Mouse (Mus musculus) CD4-positive, CD25-positive, alpha-beta regulatory T cell, adult 2 months (primary cell): ENCODE data around the gene Scnm1.
A peak's percentile ranks its signal among the peaks of the same experiment; 100 is the strongest.
"Not testable (repeated sequence)": the region's sequence is repeated elsewhere in the genome, so short reads cannot be mapped to it uniquely, and the experiment has no call there.

Experiments used
- DNase-seq: peaks from one replicate; pipeline ENCODE4 v3.0.0-alpha.2; 2012; ENCODE audit warnings: low read depth, low spot score

The Scnm1 gene

DNA sequence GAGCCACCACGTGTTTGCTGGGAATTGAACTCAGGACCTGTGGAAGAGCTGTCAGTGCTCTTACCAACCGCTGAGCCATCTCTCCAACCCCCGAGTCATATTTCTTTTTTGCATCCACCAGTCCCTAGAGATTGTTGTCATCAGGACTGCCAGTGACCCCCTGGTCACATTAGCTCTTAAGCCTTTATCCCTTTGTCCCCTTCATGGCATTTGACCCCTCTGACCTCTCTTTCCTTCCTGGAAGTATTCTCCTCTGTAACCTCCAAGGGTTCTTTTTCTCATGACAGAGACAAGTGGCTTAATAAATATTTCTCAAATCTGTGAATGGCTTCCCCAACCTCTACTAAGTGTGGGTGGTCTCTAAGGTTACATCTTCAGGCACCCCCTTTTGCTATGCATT is 14.1 kb upstream of the Scnm1 start:
- DNase-seq, result no peak

DNA sequence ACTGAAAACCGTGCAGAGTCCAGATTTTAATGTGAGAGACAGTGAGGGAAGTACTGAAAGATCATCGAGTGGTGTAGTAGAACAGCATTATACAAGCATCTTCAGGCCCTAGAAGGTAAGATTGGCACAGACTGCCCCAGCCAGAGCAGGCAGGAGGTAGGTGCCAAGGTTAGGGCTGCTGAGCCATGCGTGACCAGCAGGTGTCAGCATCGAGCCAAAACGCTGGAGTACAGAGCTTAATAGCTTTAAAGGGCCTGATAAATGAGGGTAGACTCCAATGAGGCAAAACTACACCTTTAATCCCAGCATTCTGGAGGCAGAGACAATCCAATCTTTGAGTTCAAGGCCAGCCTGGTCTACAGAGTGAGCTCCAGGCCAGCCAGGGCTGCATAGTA is 8.8 kb upstream of the Scnm1 start:
- DNase-seq, result peak; percentile 96

DNA sequence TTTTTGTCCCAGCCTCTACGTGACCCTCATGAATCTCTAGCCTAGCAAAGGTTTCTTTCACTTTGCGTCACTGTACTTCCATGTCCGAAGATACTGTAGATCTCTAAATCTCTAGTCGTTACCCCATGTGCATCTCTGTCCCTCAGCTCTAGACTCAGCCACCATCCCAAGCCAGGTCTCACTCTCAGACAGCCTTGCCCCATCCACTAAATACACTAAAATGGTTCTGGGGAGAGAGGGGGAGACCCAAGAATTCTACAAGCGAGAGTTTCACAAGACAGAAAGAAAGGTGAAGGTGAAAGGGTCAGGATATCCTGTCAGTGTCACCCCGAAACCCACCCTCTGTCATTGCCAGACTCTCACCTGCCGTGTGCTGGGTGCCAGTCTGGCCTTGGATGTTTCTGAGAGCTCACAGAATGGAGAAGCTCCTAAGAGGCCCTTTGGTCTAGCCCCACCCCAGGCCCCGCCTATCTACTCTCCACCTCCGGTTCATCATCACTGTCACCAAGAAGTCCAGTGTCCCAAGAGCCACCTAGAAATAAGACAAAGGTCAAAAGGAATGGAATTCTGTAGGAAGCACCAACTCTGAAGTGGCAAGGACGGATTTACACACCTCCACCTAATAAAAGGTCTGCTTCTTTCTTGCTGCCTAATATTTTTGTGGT is 8.3 kb upstream of the Scnm1 start, which contains the start of gene Tnfaip8l2:
Tnfaip8l2 (minus strand) TSS at position 409 of the 665 bp plus-strand sequence.
- DNase-seq, result peak; percentile 73

DNA sequence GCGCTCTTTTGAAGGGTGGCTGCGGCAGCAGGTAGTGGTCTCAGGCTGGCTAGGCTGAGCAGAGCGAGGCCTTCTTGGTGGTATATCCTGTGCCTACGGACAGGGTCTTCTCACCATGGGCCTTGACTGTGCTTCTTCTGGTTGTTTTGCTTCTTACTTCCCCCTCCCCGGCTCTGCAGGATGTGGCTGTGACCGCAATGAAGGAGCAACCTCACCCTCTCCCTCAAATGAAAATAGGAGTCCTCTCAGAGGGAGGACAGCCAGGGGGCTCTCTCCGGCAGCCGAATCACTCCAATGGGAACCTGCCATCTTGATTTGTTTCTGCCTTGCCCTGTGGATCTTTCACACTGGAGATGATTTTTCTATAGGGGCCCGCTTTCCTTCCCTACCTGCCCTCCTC is 7.7 kb upstream of the Scnm1 start:
- peak; percentile 85 for DNase-seq

DNA sequence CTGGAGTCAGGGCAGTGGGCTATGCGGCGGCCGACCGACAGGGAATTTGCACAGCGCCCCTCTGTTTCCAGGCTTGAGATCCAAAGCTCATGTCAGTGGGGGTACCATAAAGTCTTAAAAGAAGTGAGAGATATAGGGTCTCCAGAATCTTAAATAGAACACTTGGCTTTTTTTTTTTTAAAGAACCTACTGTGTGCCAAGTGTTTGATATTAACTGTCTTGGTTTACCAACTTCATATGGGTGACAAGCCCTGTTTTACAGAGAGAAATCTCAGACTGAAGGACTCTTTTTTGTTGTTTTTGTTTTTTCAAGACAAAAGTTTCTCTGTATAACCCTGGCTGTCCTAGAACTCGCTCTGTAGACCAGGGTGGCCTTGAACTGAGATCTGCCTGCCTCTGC is 7.0 kb upstream of the Scnm1 start:
- DNase-seq, result no peak

DNA sequence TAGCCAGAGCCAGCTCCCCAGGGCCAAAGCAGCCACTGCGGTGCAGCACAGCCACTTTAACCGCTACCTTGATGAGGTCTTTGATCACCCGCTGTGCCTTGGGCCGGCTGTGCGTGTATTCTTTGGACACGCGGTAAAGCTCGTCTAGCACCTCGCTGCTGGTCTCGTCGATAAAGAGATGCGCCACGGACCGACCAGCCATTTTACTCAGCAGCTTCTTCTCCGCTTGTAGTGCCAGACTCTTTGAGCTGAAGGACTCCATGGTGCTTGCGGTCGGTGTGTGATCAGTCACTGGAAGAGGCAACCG is 6.4 kb upstream of the Scnm1 start:
- no peak for DNase-seq

DNA sequence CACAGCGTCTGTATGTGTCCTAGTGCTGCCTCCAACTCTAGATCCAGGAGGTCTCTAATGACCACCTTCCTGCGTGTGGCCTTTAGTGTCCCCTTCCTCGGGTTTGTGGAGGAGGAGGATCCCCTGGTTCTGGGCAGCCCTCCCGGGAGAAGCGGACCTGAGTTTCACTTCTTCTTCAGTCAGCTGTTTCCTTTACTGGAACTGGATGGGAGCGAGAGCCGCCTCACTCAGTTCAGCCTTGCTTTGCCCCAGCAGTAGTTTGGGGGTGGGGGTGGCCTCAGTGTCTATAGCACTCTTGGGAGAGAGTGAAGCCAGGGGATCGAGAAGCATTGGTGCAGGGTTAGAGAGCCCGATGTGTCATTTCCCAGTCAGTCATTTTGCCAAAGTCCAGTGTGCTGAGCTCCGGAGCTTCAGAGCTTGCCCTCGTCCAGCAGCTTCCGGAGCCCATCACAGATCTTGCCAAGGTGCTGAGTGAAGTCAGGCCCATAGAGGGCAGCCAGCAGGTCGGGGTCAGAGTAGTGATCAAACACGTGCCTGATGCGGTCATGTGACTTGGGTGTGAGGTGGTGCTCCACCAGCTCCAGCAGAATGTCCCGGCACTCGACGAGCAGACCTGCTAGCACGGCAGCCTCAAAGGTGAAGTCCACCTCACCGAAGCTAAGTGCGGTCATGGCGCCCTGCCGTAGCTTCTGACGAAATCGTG is 5.9 kb upstream of the Scnm1 start:
- peak; percentile 14 for DNase-seq

DNA sequence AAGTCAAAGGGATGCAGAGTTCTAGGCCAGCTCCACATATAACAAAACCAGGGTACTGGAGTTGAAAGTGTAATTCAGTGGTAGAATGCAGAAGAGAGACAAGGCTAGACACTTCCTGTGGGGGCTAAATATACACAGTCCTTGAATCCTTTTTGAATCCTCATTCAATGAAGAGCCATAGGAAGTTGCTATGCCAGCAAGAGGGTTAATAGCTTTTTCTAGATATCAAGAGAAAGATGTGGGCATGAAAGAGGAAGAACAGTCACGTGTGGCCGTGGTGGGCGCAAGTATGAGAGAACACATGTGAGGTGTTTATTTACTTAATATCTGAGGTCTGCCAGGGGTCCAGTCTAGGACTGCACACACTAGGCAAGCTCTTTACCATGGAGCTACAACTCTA is 2.5 kb upstream of the Scnm1 start:
- peak; percentile 21 for DNase-seq

DNA sequence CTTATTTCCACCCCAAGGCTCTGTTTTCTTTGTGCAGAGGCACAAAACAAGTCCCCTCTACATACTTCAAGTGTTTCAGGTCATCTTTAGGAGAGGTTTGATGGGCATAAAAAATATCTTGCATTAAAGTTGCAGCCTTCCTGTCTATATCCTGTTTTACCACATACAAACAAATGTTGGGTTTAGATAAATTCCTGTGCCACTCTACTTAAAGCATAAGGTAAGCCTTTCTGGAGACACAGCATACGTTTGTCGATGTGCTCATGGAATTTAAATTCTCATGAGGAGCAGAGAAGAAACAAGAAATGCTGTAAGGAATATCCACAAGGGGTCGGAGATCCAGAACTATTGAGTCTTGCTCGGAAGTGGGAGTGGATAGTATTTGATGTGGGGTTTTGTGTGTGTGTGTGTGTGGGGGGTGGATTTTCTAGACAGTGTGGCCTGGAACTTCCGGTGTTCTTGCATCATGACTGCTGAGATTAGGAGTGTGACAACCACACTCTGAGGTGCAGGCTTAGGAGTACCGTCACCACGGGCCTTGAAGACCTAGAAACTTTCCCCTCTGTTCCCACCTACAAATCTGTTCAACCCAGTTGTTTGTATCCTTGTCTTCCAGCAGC is 1.7 kb upstream of the Scnm1 start:
- peak; percentile 86 for DNase-seq

DNA sequence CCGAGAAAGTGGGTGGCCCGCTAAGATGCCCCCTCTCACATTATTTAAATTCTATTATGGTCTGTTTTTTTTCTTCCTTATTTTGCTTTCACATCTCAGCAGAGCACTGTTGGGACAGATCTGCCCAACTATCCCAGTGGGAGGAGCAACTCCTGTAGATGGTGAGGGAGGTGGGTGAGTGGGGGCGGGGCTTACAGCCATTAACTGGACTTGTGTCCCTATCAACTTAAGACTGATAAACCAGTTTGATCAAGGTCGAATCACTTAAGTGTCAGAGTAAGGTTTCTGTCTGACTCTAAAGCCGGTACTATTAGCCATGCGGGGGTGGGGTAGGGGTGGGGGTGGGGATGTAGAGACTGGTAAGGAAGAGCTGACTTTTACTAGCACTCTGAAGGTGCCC is 1.2 kb upstream of the Scnm1 start:
- DNase-seq, result peak; percentile 52

DNA sequence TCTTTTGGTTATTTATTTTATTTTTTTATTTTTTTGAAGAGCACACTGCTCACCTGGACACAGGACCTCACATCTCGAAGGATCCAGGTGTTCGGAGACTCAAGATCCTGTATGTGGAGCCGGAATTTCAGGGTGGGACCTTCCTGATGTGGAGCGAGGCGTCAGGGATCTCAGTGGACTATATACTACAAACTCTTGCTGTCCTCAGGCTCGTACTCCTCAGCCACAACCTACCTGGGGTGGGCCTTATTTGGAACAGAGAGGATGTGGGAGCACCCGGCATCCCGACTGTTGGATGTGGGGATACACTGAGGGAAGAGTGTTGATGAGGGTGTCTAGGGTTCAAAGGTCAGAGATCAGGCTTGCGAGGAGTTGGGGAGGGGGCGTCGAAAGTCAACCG is 322 bp upstream of the Scnm1 start:
- not testable (repeated sequence) for DNase-seq

DNA sequence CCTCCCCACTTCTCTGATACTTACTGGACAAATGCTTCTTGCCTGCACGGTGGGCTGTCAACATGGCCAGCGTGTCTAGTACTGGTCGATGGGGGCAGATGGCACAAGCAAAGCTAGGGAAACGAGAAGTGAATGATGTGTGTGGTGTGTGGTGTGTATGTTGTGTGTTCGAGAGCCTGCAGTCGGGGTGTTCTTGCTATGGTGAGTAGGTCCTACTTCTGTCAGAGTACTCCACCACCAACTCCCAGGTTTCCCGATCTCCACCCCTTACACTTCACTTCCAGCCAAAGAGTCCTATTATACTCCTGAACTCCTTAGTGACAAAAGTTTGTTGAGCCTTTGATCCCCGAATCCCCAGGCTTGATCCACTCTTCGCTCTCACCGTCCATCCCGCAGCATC is 635 bp downstream of the Scnm1 start:
- peak; percentile 13 for DNase-seq

DNA sequence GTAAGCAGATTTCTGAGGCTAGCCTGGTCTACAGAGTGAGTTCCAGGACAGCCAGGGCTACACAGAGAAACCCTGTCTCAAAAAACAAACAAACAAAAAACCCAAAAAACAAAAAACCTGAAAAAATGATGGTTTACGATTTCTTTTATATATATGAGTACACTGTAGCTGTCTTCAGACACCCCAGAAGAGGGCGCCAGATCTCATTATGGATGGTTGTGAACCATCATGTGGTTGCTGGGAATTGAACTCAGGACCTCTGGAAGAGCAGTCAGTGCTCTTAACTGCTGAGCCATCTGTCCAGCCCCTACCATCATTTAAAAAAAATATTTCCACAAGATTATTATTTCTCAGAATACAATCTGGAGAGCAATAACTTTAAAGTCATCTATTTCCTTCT is 1.4 kb downstream of the Scnm1 start:
- not testable (repeated sequence) for DNase-seq

DNA sequence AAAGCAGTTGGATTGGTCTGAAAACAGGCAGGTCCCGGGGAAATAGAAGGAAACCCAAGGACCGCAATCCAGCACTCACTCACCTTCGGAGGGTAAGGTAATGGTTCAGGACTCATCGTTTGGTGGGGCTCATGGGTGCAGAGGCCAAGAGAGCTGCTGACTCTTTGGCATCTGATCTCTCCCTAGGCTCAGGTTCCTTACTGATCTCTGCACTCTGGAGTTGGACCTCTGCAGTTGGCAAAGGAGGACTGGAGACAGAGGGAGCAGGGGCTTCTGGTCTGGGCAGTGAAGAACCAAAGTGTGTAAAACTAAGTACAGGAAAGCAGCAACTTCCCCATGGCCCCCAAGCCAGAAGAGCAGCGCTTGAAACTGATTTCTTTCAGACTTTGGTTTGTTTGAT is 3.7 kb downstream of the Scnm1 start:
- DNase-seq, result no peak

DNA sequence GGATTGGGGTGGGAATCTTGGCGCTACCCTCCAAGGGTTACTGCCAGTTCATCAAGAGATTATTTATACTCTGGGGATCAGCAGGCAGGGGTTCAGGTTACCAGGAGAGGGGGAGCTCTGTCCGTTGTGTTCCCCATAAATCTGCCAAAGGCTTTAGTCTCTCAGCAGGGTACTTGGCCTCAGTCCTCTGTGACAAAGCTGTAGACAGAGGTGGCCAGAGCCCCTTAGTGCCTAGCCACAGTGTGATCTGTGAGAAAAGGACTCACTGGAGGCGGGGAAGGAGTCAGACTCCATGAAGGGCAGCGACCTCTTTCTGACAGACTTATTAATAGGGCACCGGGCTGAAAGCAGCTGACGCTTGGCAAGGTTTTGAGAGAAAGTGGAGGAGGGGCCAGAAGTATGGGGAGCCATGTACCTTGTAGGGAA is 4.6 kb downstream of the Scnm1 start:
- DNase-seq, result no peak

DNA sequence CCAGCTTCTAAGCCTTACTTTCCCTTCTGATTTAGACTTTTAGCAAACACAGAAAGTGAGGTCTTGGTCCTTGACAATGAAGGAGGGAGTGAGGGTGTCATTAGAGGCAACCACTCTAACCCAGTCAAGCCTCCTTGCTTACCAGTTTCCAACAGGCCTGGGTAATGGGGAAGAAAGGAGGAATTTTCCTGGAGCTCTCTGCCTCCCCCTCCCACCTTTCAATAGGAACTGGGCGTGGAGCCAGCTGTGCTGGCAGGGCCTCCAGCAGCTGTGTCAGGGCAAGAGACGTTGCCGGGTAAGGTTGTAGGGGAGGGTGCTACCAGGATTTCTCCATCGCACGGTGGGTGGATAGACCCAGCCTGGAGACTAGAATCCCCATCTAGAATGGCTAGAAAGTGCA is 8.8 kb downstream of the Scnm1 start:
- DNase-seq, result no peak

DNA sequence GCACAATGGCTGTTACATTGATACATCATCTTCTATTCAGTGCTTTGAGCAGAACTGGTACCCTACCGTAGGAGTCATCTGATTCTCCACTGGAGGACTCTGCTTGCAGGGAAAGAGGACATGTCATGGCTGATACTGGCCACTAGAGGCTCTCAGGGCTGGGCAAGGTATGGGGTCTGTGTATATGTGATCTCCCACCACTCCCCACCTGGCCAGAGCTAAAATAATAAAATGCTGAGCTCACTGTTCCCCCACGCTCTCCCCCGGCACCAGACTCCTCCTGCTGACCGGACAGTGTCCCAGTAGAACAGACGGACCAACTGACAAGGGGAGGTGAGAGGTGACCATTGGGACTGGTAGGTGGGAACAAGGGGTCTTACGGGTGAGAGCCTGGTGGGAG is 9.6 kb downstream of the Scnm1 start, which contains the start of gene Tmod4:
Tmod4 (plus strand) TSS at position 231 of the 400 bp plus-strand sequence.
- DNase-seq, result peak; percentile 47

DNA sequence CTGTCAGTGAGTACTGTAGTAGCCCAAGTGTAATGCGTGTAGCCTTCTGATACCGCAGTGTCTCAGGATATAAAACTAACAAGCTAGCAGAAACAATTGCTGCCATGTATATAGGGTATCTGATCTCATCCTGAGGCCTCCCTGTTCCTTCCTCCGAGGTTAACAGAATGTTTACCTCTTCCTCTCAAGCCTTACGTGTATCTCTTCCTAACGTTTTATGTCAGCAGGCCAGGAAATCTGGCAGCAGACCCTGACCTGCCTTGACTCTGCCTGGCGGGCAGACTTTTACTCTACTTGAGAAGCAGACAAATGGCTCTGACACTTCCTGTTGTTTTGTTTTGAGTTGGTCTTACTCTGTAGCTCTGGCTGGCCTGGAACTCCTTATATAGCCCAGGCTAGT is 12.2 kb downstream of the Scnm1 start:
- no peak for DNase-seq

DNA sequence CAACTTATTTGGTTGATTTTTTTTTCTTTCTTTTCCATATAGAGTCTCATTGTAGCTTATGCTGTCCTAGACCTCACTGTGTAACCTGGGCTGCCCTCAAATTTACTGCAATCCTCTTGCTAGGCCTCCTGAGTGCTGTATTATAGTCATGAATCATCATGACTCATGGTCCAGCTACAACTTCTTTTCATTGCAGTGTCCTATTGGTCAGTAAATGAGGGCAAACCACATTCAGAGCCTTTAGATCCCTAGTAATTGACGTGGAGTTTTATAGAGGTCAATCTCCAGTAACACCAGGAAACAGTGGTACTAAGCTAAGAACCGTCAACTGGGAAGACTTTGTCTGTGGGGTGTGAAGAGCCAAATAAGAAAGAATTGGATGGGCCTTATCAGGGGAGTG is 16.1 kb downstream of the Scnm1 start:
- no peak for DNase-seq

DNA sequence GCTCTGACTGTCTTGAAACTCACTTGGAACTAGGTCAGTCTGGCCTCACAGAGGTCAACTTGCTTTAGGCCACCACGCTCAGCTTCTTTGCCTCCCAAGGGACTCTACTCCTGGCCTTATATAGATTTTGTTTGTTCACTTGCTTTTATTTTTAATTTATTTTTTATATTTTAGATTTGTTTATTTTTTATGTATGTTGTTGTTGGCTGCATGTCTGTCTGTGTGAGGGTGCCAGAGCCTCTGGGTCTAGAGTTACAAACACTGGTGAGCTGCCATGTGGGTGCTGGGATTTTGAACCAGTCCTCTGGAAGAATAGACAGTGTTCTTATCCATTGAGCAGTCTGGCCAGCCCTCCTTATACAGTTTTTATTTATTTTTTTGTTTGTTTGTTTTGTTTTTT is 21.1 kb downstream of the Scnm1 start:
- no peak for DNase-seq

DNA sequence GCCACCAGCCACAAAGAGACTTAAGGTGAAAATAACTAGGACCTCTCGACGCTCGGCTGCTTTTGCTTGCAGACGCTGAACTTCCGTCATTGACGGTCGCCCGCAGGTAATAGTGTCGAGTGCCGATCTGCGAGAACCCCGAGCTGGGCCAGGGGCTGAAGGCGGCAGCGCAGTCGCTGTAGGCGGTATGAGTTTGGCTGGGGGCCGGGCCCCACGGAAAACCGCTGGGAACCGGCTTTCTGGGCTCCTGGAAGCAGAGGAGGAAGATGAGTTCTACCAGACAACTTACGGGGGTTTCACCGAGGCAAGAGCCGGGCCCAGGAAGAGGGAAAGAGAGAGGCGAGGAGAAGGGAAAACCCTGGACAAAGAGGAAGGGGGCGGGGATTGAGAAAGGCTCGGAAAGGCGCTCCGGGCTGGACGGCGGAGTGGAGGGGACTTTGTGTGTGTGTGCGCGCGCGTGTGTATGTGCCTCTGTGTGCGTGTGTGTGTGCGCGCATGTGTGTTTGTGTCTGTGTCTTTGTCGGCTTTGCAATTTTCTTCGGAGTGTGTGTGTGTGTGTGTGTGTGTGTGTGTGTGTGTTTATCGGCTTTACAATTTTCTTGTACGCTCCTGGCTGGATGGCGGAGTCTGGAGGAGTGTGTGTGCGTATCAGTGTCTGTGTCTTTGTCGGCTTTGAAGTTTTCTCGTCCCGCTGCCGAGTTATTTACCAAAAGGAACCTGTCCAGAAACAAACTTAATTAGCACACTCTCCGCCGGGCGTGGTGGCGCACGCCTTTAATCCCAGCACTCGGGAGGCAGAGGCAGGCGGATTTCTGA is 22.7 kb downstream of the Scnm1 start, which contains the start of gene Vps72:
Vps72 (plus strand) TSS at position 112 of the 816 bp plus-strand sequence.
- peak; percentile 94 for DNase-seq

DNA sequence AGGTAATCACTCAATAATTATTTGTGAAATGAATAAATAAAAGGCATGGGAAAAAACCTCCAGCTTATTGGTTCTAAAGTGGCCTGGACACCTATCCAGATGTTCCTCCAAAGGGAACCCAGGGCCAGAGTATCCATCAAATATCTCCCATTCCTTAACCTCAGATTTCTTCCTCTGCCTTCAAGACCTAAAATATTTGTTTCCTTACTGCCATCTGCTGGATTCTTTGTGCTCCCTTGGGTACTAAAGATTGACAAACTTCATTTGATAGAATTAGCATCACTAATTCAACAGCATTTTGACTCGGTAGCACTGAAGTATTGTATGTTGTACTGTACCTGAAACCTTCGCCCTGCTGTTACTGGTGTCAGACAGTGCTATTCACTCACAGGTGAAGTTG is 25.9 kb downstream of the Scnm1 start:
- DNase-seq, result peak; percentile 43
